Mouse (Mus musculus): Measurements from ENCODE around the gene Tmem102. TPM values are rescaled to one million over a fixed set of nuclear protein-coding genes. Genes with fewer than 3 reads are reported as not detected.

Gene Tmem102
- polyA plus RNA-seq, 1 experiment from 2014 or later: 0.65 TPM

- no peak overlapping the region for H3K4me2 ChIP-seq (ENCODE audit: low read depth, low read length, severe bottlenecking)
- H3K4me3 ChIP-seq (ENCODE audit: low read depth, low read length): no peak overlapping the region
- no peaks in the 10 kb centered on the region for H3K9me3 ChIP-seq (ENCODE audit: control insufficient read depth, low read length)
- 96% methylated on average over 7 of the region's 7 CpGs for WGBS
- H3K27me3 ChIP-seq (ENCODE audit: control insufficient read depth, insufficient read depth, low read length): no peaks in the 10 kb centered on the region
- H3K9ac ChIP-seq (ENCODE audit: low read length): no peak overlapping the region; the same call in 1 of the 2 replicates
- H3K36me3 ChIP-seq (ENCODE audit: control insufficient read depth, insufficient read depth, low read length): no peaks in the 10 kb centered on the region
- H3K27ac ChIP-seq (ENCODE audit: low read depth, low read length): no peak overlapping the region
- no peak for DNase-seq (ENCODE audit: low spot score)
- peaks cover 17% of the 10 kb centered on the region for H3K4me1 ChIP-seq (replicated peaks; ENCODE audit: control insufficient read depth, insufficient read depth, low read length)
- ATAC-seq (replicated peaks; ENCODE audit: low FRiP score): no peak
Observed at GRCm38 (mm10) chr11:69760901-69761200, 44.6 kb downstream of the Tmem102 start.

- ATAC-seq (replicated peaks; ENCODE audit: low FRiP score) (no peak), DNase-seq (ENCODE audit: low spot score) (no peak)
- H3K4me3 ChIP-seq (ENCODE audit: low read depth, low read length): peak overlapping the region; percentile 61
- no peaks in the 10 kb centered on the region for H3K9me3 ChIP-seq (ENCODE audit: control insufficient read depth, low read length)
- H3K36me3 ChIP-seq (ENCODE audit: control insufficient read depth, insufficient read depth, low read length): no peaks in the 10 kb centered on the region
- H3K27me3 ChIP-seq (ENCODE audit: control insufficient read depth, insufficient read depth, low read length): no peaks in the 10 kb centered on the region
- H3K4me2 ChIP-seq (ENCODE audit: low read depth, low read length, severe bottlenecking): peak overlapping the region; percentile 65
- peak overlapping the region; percentile 99 for H3K27ac ChIP-seq (ENCODE audit: low read depth, low read length)
- H3K9ac ChIP-seq (ENCODE audit: low read length): peak overlapping the region; percentile 83
- H3K4me1 ChIP-seq (replicated peaks; ENCODE audit: control insufficient read depth, insufficient read depth, low read length): peaks cover 17% of the 10 kb centered on the region
- WGBS: 83% methylated on average over 14 of the region's 14 CpGs
Observed at GRCm38 (mm10) chr11:69760160-69760900, 45.1 kb downstream of the Tmem102 start.

- DNase-seq (ENCODE audit: low spot score): peak; percentile 94
- ATAC-seq (replicated peaks; ENCODE audit: low FRiP score): peak; percentile 87
- peak overlapping the region; percentile 65 for H3K4me2 ChIP-seq (ENCODE audit: low read depth, low read length, severe bottlenecking)
- no peaks in the 10 kb centered on the region for H3K36me3 ChIP-seq (ENCODE audit: control insufficient read depth, insufficient read depth, low read length)
- under 1% methylated on average over 37 of the region's 37 CpGs for WGBS
- no peaks in the 10 kb centered on the region for H3K27me3 ChIP-seq (ENCODE audit: control insufficient read depth, insufficient read depth, low read length)
- peaks cover 17% of the 10 kb centered on the region for H3K4me1 ChIP-seq (replicated peaks; ENCODE audit: control insufficient read depth, insufficient read depth, low read length)
- H3K27ac ChIP-seq (ENCODE audit: low read depth, low read length): peak overlapping the region; percentile 99
- peak overlapping the region; percentile 61 for H3K4me3 ChIP-seq (ENCODE audit: low read depth, low read length)
- H3K9ac ChIP-seq (ENCODE audit: low read length): peak overlapping the region; percentile 83
- no peaks in the 10 kb centered on the region for H3K9me3 ChIP-seq (ENCODE audit: control insufficient read depth, low read length)
Observed at GRCm38 (mm10) chr11:69758971-69759721, 46.3 kb downstream of the Tmem102 start.

GRCm38 (mm10) chr11:69758478-69758970 is 46.9 kb downstream of the Tmem102 start, which contains the start of gene Polr2a:
Gene Polr2a, minus strand, starts transcription at chr11:69758637.
- ATAC-seq (replicated peaks; ENCODE audit: low FRiP score): peak; percentile 94
- Histone ChIP-seq H3K4me2 (ENCODE audit: low read depth, low read length, severe bottlenecking) (peak within 1 kb of the TSS; percentile 65), H3K27me3 (ENCODE audit: control insufficient read depth, insufficient read depth, low read length) (no peaks in the 10 kb centered on the region), H3K36me3 (ENCODE audit: control insufficient read depth, insufficient read depth, low read length) (no peaks in the 10 kb centered on the region), H3K4me1 (replicated peaks; ENCODE audit: control insufficient read depth, insufficient read depth, low read length) (peaks cover 17% of the 10 kb centered on the region), H3K9ac (ENCODE audit: low read length) (peak within 1 kb of the TSS; percentile 83), H3K9me3 (ENCODE audit: control insufficient read depth, low read length) (no peaks in the 10 kb centered on the region), H3K27ac (ENCODE audit: low read depth, low read length) (peak within 1 kb of the TSS; percentile 99), H3K4me3 (ENCODE audit: low read depth, low read length) (peak within 1 kb of the TSS; percentile 61)
- WGBS: 0% methylated on average over 22 of the region's 36 CpGs
- DNase-seq (ENCODE audit: low spot score): peak; percentile 99

- Histone ChIP-seq H3K9me3 (ENCODE audit: control insufficient read depth, low read length) (no peaks in the 10 kb centered on the region), H3K4me1 (replicated peaks; ENCODE audit: control insufficient read depth, insufficient read depth, low read length) (peaks cover 17% of the 10 kb centered on the region), H3K4me2 (ENCODE audit: low read depth, low read length, severe bottlenecking) (peak overlapping the region; percentile 65), H3K27ac (ENCODE audit: low read depth, low read length) (peak overlapping the region; percentile 99), H3K27me3 (ENCODE audit: control insufficient read depth, insufficient read depth, low read length) (no peaks in the 10 kb centered on the region), H3K9ac (ENCODE audit: low read length) (peak overlapping the region; percentile 83), H3K36me3 (ENCODE audit: control insufficient read depth, insufficient read depth, low read length) (no peaks in the 10 kb centered on the region), H3K4me3 (ENCODE audit: low read depth, low read length) (peak overlapping the region; percentile 61)
- peak; percentile 96 for DNase-seq (ENCODE audit: low spot score)
- under 1% methylated on average over 26 of the region's 26 CpGs for WGBS
- ATAC-seq (replicated peaks; ENCODE audit: low FRiP score): peak; percentile 84
Observed at GRCm38 (mm10) chr11:69758090-69758456, 47.4 kb downstream of the Tmem102 start.

- no peak for ATAC-seq (replicated peaks; ENCODE audit: low FRiP score)
- no peaks in the 10 kb centered on the region for H3K36me3 ChIP-seq (ENCODE audit: control insufficient read depth, insufficient read depth, low read length)
Observed at GRCm38 (mm10) chr11:69757303-69758089, 47.9 kb downstream of the Tmem102 start.

GRCm38 (mm10) chr11:69754701-69755100 is 50.7 kb downstream of the Tmem102 start:
- Histone ChIP-seq H3K27me3 (ENCODE audit: control insufficient read depth, insufficient read depth, low read length) (no peaks in the 10 kb centered on the region), H3K4me3 (ENCODE audit: low read depth, low read length) (no peak overlapping the region), H3K9me3 (ENCODE audit: control insufficient read depth, low read length) (no peaks in the 10 kb centered on the region), H3K9ac (ENCODE audit: low read length) (no peak overlapping the region), H3K4me1 (replicated peaks; ENCODE audit: control insufficient read depth, insufficient read depth, low read length) (peaks cover 7% of the 10 kb centered on the region), H3K36me3 (ENCODE audit: control insufficient read depth, insufficient read depth, low read length) (no peaks in the 10 kb centered on the region), H3K27ac (ENCODE audit: low read depth, low read length) (no peak overlapping the region), H3K4me2 (ENCODE audit: low read depth, low read length, severe bottlenecking) (no peak overlapping the region)
- no peak for ATAC-seq (replicated peaks; ENCODE audit: low FRiP score)
- DNase-seq (ENCODE audit: low spot score): no peak
- 63% methylated on average over 3 of the region's 3 CpGs for WGBS

More at GRCm38 (mm10) chr11:69757303-69758089, 47.9 kb downstream of the Tmem102 start:
- Histone ChIP-seq H3K4me2 (ENCODE audit: low read depth, low read length, severe bottlenecking) (peak overlapping the region; percentile 65), H3K9ac (ENCODE audit: low read length) (peak overlapping the region; percentile 83), H3K4me3 (ENCODE audit: low read depth, low read length) (peak overlapping the region; percentile 61), H3K9me3 (ENCODE audit: control insufficient read depth, low read length) (no peaks in the 10 kb centered on the region), H3K27me3 (ENCODE audit: control insufficient read depth, insufficient read depth, low read length) (no peaks in the 10 kb centered on the region), H3K4me1 (replicated peaks; ENCODE audit: control insufficient read depth, insufficient read depth, low read length) (peaks cover 19% of the 10 kb centered on the region), H3K27ac (ENCODE audit: low read depth, low read length) (no peak overlapping the region; the same call in 1 of the 2 replicates)
- 47% methylated on average over 9 of the region's 9 CpGs for WGBS
- DNase-seq (ENCODE audit: low spot score): no peak

- H3K4me1 ChIP-seq (replicated peaks; ENCODE audit: control insufficient read depth, insufficient read depth, low read length): peaks cover 7% of the 10 kb centered on the region
- no peaks in the 10 kb centered on the region; the same call in 1 of the 2 replicates for H3K36me3 ChIP-seq (ENCODE audit: control insufficient read depth, insufficient read depth, low read length)
- no peaks in the 10 kb centered on the region for H3K27me3 ChIP-seq (ENCODE audit: control insufficient read depth, insufficient read depth, low read length)
- DNase-seq (ENCODE audit: low spot score) (no peak), ATAC-seq (replicated peaks; ENCODE audit: low FRiP score) (no peak)
- H3K9ac ChIP-seq (ENCODE audit: low read length): no peak overlapping the region
- 82% methylated on average over 5 of the region's 5 CpGs for WGBS
- H3K4me3 ChIP-seq (ENCODE audit: low read depth, low read length): no peak overlapping the region
- no peaks in the 10 kb centered on the region for H3K9me3 ChIP-seq (ENCODE audit: control insufficient read depth, low read length)
- no peak overlapping the region for H3K4me2 ChIP-seq (ENCODE audit: low read depth, low read length, severe bottlenecking)
- H3K27ac ChIP-seq (ENCODE audit: low read depth, low read length): no peak overlapping the region
Observed at GRCm38 (mm10) chr11:69754233-69754632, 51.2 kb downstream of the Tmem102 start.

Data from forebrain, embryonic 11.5 days (tissue).